Mouse (Mus musculus): ENCODE results near the gene Gusb.

DNA sequence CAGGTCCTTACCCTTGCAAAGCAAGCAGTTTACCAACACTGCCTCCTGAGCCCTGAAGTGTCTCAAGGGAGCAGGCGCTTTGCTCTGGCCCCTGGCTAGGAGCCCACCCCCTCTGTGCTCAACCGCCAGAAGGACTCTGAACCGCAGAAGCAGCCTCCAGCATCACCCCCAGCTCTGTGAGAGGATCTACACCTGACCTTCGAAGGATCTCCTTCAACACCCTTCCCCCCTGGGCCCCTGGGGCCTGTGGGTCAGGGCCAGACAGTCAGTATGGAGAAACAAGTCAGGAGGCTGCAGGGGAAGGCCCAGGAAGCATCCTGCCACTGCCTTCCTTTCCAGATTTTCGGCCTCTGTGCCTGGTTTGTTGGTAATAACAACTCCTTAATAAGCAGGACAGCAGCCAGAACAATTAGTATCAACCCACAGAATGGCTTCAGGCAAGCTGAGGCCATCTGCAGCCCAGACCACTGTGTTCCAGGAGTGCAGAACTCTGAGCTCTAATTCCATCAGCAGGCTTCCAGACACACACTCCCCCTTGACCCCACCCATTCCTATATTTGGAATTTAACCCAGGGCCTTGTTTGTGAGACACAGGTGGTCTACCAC, 18.6 kb upstream of the Gusb start:
- no peak for TF ChIP-seq POLR2A (IDR thresholded peaks at IDR 0.05; ENCODE audit: borderline replicate concordance, extremely low read depth, insufficient read depth, insufficient read length, poor library complexity, severe bottlenecking)
- TF ChIP-seq CTCF (IDR thresholded peaks at IDR 0.05; ENCODE audit: borderline replicate concordance, extremely low read depth, insufficient read depth, insufficient read length) = no peak
